Mouse (Mus musculus): Measurements from ENCODE around the gene Btbd35f26.
"Not testable (repeated sequence)": the region's sequence is repeated elsewhere in the genome, so short reads cannot be mapped to it uniquely, and the experiment has no call there.

The Btbd35f26 gene

GRCm38 (mm10) chrX:31336154-31336553, at the start of gene Btbd35f26:
Gene Btbd35f26, plus strand, starts transcription at chrX:31336454.
- not testable (repeated sequence) for DNase-seq (ENCODE audit: low spot score in 2 of 2)

- peak in 1 of 2 experiments; percentile 4 for DNase-seq (ENCODE audit: low spot score in 2 of 2)
Measured at GRCm38 (mm10) chrX:31341924-31342323, 5.7 kb downstream of the Btbd35f26 start.

- DNase-seq (ENCODE audit: low spot score in 2 of 2), result not testable (repeated sequence)
Measured at GRCm38 (mm10) chrX:31383818-31384217, 47.6 kb downstream of the Btbd35f26 start, which contains the start of gene Btbd35f19. Gene Btbd35f19, minus strand, starts transcription at chrX:31383918.

All from spleen, postnatal 10 days (tissue).